Mouse (Mus musculus): ENCODE measurements around the gene Zfp385a.

Gene Zfp385a

GRCm38 (mm10) chr15:103335488-103336235 lies 4.2 kb downstream of the Zfp385a start:
- no peak for DNase-seq

DNA sequence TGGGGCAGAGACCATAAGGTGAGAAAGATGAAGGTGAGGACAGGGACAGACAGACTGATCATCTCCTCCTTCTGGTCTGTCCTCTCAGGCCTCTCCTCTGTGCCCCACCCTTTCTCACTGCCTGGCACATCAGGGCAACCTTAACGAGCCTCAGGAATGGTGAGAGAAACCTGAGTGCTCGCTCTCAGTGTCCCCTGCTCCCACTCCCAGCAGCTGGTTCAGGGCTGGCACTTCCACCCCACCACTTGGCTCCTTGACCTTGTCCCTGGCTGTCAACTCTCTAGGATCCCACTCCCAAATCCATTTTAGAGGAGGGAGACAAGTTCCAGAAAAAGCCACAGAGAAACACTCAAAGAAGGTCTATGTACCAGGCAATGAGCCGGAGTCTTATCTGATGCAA lies 4.9 kb downstream of the Zfp385a start:
- DNase-seq: no peak

- no peak for DNase-seq
Measured at GRCm38 (mm10) chr15:103334194-103334593, 5.7 kb downstream of the Zfp385a start.

- peak; percentile 61 for DNase-seq
Measured at GRCm38 (mm10) chr15:103333738-103334137, 6.2 kb downstream of the Zfp385a start.

DNA sequence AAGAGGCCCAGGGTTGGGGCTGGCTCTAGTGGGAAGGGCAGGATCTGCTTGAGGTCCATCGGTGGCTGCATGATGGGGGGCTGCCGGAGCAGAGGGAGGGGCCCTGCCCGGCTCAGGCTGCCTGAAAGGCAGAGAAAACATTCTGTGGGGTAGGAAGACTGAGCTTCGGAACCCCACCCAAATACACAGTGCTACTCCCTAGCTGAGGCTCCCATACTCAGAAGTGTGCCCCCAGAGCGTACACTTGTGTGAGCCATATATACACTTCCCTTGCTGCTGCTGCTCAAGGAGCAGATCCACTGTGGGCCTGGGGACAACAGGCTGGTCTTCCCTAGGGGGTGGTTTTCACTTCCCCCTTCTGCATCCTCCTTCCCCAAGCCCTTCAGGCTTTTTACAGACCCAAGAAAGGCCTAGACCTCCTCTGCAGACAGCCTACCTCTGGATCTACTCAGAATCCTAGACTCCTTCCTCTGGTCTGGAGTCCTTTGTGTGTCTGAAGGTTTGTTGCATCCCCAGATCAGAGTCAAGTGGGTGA lies 6.7 kb downstream of the Zfp385a start:
- DNase-seq: no peak

GRCm38 (mm10) chr15:103323455-103324247 lies 16.2 kb downstream of the Zfp385a start:
- peak; percentile 92 for DNase-seq

DNA sequence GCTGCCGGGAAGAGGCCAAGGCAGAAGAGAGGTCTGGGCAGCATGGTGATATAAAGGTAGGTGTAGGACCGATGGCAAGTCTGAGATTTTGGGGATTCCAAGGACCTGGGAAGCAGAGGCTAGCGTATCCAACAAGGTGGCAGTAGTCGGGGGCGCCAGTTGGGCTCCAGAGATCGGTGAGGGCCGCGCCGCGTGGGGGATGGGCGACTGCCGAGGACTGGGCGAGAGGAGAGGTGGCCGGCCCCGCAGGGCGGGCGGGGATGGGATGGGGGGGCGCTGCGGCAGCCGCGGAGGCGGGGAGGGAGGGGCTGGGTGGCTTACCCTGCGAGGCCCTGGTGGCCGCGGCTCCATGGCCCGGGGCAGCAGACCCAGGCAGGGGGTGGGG lies 16.8 kb downstream of the Zfp385a start:
- DNase-seq: peak; percentile 35

GRCm38 (mm10) chr15:103322396-103322795 lies 17.5 kb downstream of the Zfp385a start:
- DNase-seq: no peak

DNA sequence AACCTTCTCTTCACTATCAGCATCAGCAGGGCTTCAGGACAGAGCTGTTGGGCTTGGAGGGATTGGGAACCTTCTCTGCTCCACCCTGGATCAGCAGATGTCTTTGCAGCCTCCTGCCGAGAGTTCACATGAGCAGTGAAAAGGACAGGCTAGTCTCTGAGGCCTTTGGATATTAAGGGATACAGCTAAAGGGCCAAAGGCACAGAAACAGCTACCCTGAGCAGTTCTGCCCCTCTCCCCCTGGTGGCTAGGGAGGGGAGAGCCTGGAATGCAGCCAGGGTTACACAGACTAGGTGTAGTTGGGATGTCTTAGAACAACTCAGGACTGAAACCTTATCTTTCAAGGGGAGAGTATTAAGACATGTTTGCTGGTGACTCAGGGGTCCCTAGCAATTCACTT lies 18.8 kb downstream of the Zfp385a start:
- no peak for DNase-seq

DNA sequence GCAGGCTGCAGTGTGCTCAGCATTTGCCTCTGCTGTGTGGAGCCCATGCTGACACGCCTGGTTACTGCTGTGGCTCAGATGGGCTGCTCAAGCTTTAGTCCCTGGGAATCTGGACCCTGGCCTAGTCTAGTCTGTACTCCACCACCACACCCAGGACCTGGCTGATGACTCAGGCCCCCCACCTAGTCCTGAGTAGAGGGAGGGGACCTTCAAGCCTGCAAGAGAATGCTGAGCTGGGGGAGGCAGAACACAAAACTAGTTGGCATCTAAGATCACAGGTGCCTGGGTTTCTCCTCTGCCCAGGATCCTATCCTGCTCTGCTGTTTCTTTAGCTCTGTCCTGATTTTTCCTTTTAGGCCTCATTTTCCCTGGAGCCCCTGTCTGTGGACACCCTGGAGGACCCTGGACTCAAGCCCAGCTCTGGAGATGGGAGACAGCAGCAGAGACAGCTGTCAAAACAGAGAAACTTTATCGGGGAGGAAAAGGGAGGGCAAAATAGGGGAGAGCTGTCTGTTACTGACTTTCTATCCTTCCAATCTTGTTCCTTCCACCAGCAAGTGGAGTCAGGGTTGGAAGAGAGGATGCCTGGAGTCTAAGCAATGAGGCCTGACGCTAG lies 21.6 kb downstream of the Zfp385a start:
- no peak for DNase-seq

- no peak for DNase-seq
Measured at GRCm38 (mm10) chr15:103317731-103318130, 22.2 kb downstream of the Zfp385a start.

- DNase-seq: no peak
Measured at GRCm38 (mm10) chr15:103317120-103317519, 22.8 kb downstream of the Zfp385a start.

- DNase-seq: no peak
Measured at GRCm38 (mm10) chr15:103315979-103316776, 23.7 kb downstream of the Zfp385a start.

DNA sequence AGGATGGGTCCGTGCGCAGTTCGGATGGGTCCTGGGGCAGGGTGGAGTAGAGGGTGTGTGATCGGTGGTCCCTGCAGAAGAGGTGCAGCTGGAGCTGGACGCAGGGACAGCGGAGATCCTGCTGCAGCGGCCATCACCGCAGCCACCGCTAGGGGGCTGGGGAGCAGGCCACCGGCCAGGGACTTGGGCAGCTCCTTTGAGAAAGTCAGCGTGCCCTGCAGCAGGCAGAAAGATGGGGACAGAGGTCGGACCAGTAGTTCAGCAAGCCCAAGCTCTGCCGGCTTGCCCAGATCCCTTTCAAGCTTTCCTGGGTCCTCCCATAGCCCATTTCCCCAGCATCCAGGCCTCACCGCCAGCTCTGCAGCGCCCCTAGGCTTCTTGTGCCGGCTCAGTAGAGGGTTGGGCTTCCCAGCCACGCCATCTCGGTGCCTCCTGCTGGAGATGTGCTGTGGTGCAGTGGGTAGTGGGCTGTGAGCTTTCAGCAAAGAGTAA lies 24.8 kb downstream of the Zfp385a start:
- peak; percentile 72 for DNase-seq

GRCm38 (mm10) chr15:103314181-103314580 lies 25.7 kb downstream of the Zfp385a start:
- no peak for DNase-seq

GRCm38 (mm10) chr15:103313495-103314095 lies 26.3 kb downstream of the Zfp385a start:
- DNase-seq: peak; percentile 81

GRCm38 (mm10) chr15:103310365-103310910 lies 29.5 kb downstream of the Zfp385a start, which contains the start of gene Gpr84:
Gene Gpr84 (minus strand): TSS chr15:103310612.
- peak; percentile 23 for DNase-seq

DNA sequence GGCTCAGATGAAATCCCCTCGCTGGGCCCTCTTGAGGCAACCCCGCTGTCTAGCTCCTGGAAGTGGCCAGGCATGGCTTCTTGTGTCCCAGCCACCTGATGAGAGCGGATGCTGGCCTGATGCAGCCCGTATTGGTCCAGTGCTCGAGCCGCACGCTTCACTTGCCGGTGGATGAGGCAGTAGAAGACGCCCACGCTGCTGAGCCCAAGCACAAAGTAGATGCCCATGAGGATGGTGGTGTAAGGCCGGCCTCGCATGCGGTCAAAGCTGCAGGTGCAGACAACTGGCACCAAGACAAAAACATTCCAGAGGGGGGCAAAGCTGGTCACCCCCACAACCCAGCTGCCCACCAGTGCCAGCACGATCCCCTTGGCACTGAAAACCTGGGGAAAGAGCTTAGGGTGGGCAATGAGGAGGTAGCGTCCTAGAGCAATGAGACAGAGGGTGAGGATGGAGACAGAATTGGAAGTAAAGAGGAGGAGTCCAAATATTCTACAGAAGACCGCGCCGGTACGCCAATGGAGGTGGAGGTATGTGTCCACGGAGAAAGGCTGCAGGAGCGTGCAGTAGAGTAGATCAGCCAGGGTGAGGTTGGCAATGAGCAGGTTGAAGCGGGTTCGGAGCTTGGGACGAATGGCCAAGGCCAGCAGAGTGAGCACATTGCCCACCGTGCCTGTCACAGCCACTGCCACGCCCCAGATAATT lies 30.9 kb downstream of the Zfp385a start:
- no peak for DNase-seq

- DNase-seq: peak; percentile 53
Measured at GRCm38 (mm10) chr15:103308056-103308875, 31.6 kb downstream of the Zfp385a start.

GRCm38 (mm10) chr15:103307125-103307524 lies 32.8 kb downstream of the Zfp385a start:
- DNase-seq: peak; percentile 97

Measured in lung, postnatal 36 days (tissue).